Mouse (Mus musculus) heart, adult 2 months (tissue): ENCODE results near the gene Crxos. TPM values are rescaled to one million over a fixed set of nuclear protein-coding genes. Genes with fewer than 3 reads are reported as not detected.

Experiments
- DNase-seq, 2 experiments: peaks; one replicate each; pipeline ENCODE4 v3.0.0; 2021
- H3K27ac ChIP-seq: fragments of 200-600 bp; 2 replicates; pipeline ENCODE4 v1.8.1; 2022
- H3K27me3 ChIP-seq: fragments of 200-500 bp; 2 replicates; pipeline ENCODE4 v1.6.1; 2012; ENCODE audit warnings: mild to moderate bottlenecking, low read length, inconsistent platforms, mixed read lengths; ENCODE audit not compliant: control insufficient read depth, insufficient read depth
- H3K36me3 ChIP-seq: fragments of 200-500 bp; 2 replicates; pipeline ENCODE4 v1.6.1; 2012; ENCODE audit warnings: low read length, inconsistent platforms; ENCODE audit not compliant: control insufficient read depth, insufficient read depth
- H3K4me1 ChIP-seq: fragments of 200-500 bp; 2 replicates; pipeline ENCODE4 v1.6.1; 2011; ENCODE audit warnings: low read length; ENCODE audit not compliant: control insufficient read depth, insufficient read depth
- H3K4me3 ChIP-seq: fragments of 200-600 bp; 2 replicates; pipeline ENCODE4 v1.8.1; 2022
- H3K79me2 ChIP-seq: fragments of 200-500 bp; replicated peaks from 2 replicates; pipeline ENCODE4 v1.6.1; 2012; ENCODE audit warnings: mild to moderate bottlenecking, inconsistent platforms, low read length, moderate library complexity, mixed read lengths; ENCODE audit not compliant: control insufficient read depth, insufficient read depth
- H3K9ac ChIP-seq: fragments of 200-500 bp; 2 replicates; pipeline ENCODE4 v1.6.1; 2012; ENCODE audit warnings: low read depth, mild to moderate bottlenecking, control low read depth, inconsistent platforms, low read length, mixed read lengths
- CTCF ChIP-seq: fragments of 200-600 bp; IDR thresholded peaks from 2 replicates; pipeline ENCODE4 v1.8.1; 2022; ENCODE audit warnings: antibody characterized with exemption, mild to moderate bottlenecking, moderate library complexity
- EP300 ChIP-seq: fragments of 200-500 bp; IDR thresholded peaks from 2 replicates; pipeline ENCODE4 v1.6.1; 2011; ENCODE audit warnings: low read depth, low read length, control low read depth; ENCODE audit not compliant: insufficient read depth
- POLR2A ChIP-seq: fragments of 200-500 bp; IDR thresholded peaks from 2 replicates; pipeline ENCODE4 v1.6.1; 2011; ENCODE audit warnings: mild to moderate bottlenecking, low read depth, low read length, control low read depth; ENCODE audit not compliant: insufficient read depth
- WGBS: fragments of 180-500 bp; shearing (Covaris S2); methylation state at CpG from one replicate; pipeline ENCODE4 v1.1.7; 2018; 5-methylcytosine and 5-hydroxymethylcytosine counted together
- intact Hi-C: fragments of 180-260 bp; cut with DNase I; formaldehyde crosslinking; loops from one replicate; pipeline ENCODE4 v1.15.1; 2025
- polyA plus RNA-seq: library from polyadenylated mRNA; depleted of rRNA; stranded (reverse); fragments of >200 nt; gene quantifications from 2 replicates; pipeline ENCODE4 v1.2.3, GENCODE M21; 2012
- total RNA-seq, 2 experiments: library from RNA; stranded (reverse); gene quantifications; 2 replicates each; pipeline ENCODE4 v1.2.3; 2021

Gene Crxos
- total and polyA plus RNA-seq, 3 experiments = not detected

- DNase-seq = no peak
- Histone ChIP-seq H3K27me3 (no peaks in the 10 kb centered on the region), H3K36me3 (no peaks in the 10 kb centered on the region), H3K4me1 (no peaks in the 10 kb centered on the region), H3K4me3 (no peak overlapping the region), H3K79me2 (no peaks in the 10 kb centered on the region), H3K27ac (no peak overlapping the region), H3K9ac (no peak overlapping the region)
- TF ChIP-seq EP300 = no peak
- no peak for TF ChIP-seq POLR2A
- TF ChIP-seq CTCF = no peak
- WGBS = 56% methylated on average over 3 of the region's 3 CpGs
- intact Hi-C loops = no loop called here
Observed at GRCm38 (mm10) chr7:15881831-15882230, 586 bp upstream of the Crxos start.

- TF ChIP-seq POLR2A = no peak
- no peak for TF ChIP-seq EP300
- no peak for TF ChIP-seq CTCF
- WGBS = 83% methylated on average over 2 of the region's 2 CpGs
- no peak for DNase-seq
- no peak overlapping the region for H3K4me3 ChIP-seq
- no peaks in the 10 kb centered on the region for H3K4me1 ChIP-seq
- H3K79me2 ChIP-seq = no peaks in the 10 kb centered on the region
- H3K27ac ChIP-seq = no peak overlapping the region
- H3K27me3 ChIP-seq = no peaks in the 10 kb centered on the region
- intact Hi-C loops = no loop called here
- H3K36me3 ChIP-seq = no peaks in the 10 kb centered on the region
- no peak overlapping the region for H3K9ac ChIP-seq
Observed at GRCm38 (mm10) chr7:15884127-15884526, 1.7 kb downstream of the Crxos start.

DNA sequence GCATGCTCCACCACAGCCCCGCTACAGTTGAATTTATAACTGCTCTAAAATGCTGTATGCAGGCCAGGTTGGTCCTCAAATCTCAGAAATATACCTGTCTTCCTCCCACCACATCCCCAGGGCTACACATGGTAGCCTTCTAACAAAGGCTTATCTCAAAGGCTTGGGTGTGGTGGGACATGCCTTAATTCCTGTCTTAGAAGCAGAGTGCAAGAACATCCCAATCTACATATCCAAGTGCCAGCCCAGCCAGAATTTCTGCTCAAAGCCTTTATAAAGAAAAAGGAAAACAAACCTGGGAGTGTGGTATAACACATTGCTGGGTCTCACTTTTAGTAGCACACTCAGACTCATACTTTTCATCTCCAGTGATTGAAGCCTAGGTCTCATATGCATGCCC lies 11.8 kb downstream of the Crxos start:
- no peak overlapping the region for H3K27ac ChIP-seq
- no peak for TF ChIP-seq POLR2A
- no peak for TF ChIP-seq CTCF
- no peak for TF ChIP-seq EP300
- no peak for DNase-seq
- H3K36me3 ChIP-seq = no peaks in the 10 kb centered on the region
- no peak overlapping the region for H3K4me3 ChIP-seq
- no peaks in the 10 kb centered on the region for H3K79me2 ChIP-seq
- no peak overlapping the region for H3K9ac ChIP-seq
- H3K27me3 ChIP-seq = no peaks in the 10 kb centered on the region
- WGBS = 56% methylated on average over 1 of the region's 1 CpGs
- intact Hi-C loops = loop anchor here (1.0 kb wide), 1 partner anchor 11 kb away; no protein-coding TSS in a partner anchor
- no peaks in the 10 kb centered on the region for H3K4me1 ChIP-seq

GRCm38 (mm10) chr7:15901366-15902048 lies 19.1 kb downstream of the Crxos start:
- Histone ChIP-seq H3K27me3 (no peaks in the 10 kb centered on the region), H3K27ac (no peak overlapping the region), H3K79me2 (no peaks in the 10 kb centered on the region), H3K36me3 (no peaks in the 10 kb centered on the region), H3K4me3 (no peak overlapping the region), H3K4me1 (no peaks in the 10 kb centered on the region), H3K9ac (no peak overlapping the region)
- WGBS = 72% methylated on average over 9 of the region's 9 CpGs
- intact Hi-C loops = no loop called here
- DNase-seq = no peak
- TF ChIP-seq EP300 = no peak
- TF ChIP-seq CTCF = no peak
- TF ChIP-seq POLR2A = no peak

- intact Hi-C loops = loop anchor here (1.0 kb wide), 1 partner anchor 12 kb away; no protein-coding TSS in a partner anchor
Observed at GRCm38 (mm10) chr7:15905861-15906260, 23.4 kb downstream of the Crxos start.

DNA sequence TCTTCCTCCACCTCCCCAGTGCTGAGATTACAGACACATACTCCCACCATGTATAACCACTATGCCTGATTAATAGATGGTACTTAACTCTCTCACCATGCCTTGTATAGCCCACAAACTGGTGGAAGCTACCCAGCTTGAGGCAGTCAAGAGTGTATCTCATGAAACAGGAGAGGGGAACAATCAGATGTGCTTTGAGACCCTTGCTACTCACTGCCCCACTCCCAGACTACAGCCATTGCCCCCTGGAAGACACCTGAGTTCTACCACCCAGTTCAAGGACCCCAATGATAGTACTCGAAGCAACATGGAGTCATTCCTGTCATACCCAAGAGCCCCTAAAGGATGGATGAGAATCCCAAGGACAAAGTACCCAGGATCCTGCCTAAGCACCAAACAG lies 24.2 kb downstream of the Crxos start:
- DNase-seq = no peak

More at GRCm38 (mm10) chr7:15905861-15906260, 23.4 kb downstream of the Crxos start:
- Histone ChIP-seq H3K36me3 (no peaks in the 10 kb centered on the region), H3K79me2 (no peaks in the 10 kb centered on the region), H3K4me1 (no peaks in the 10 kb centered on the region), H3K4me3 (no peak overlapping the region), H3K27me3 (no peaks in the 10 kb centered on the region), H3K27ac (no peak overlapping the region), H3K9ac (no peak overlapping the region)
- 76% methylated on average over 7 of the region's 7 CpGs for WGBS
- DNase-seq = no peak
- TF ChIP-seq EP300 = no peak
- no peak for TF ChIP-seq CTCF
- no peak for TF ChIP-seq POLR2A

More for the DNA sequence above, 24.2 kb downstream of the Crxos start:
- Histone ChIP-seq H3K9ac (no peak overlapping the region), H3K79me2 (no peaks in the 10 kb centered on the region), H3K4me1 (no peaks in the 10 kb centered on the region), H3K36me3 (no peaks in the 10 kb centered on the region), H3K27ac (no peak overlapping the region), H3K27me3 (no peaks in the 10 kb centered on the region), H3K4me3 (no peak overlapping the region)
- 63% methylated on average over 1 of the region's 1 CpGs for WGBS
- intact Hi-C loops = no loop called here
- TF ChIP-seq POLR2A (no peak), CTCF (no peak), EP300 (no peak)
